Mouse (Mus musculus) spleen, adult 2 months (tissue): Measurements from ENCODE around the gene Cltrn.

Experiments
- CTCF ChIP-seq: fragments of 200-500 bp; IDR thresholded peaks from 2 replicates; pipeline ENCODE4 v1.5.1; 2011; ENCODE audit warnings: mild to moderate bottlenecking, inconsistent platforms; ENCODE audit not compliant: insufficient read depth, insufficient read length, insufficient replicate concordance; ENCODE audit errors: extremely low read depth
- POLR2A ChIP-seq: fragments of 200-500 bp; IDR thresholded peaks from 2 replicates; pipeline ENCODE4 v1.6.1; 2011; ENCODE audit warnings: low read depth, low read length, inconsistent platforms

DNA sequence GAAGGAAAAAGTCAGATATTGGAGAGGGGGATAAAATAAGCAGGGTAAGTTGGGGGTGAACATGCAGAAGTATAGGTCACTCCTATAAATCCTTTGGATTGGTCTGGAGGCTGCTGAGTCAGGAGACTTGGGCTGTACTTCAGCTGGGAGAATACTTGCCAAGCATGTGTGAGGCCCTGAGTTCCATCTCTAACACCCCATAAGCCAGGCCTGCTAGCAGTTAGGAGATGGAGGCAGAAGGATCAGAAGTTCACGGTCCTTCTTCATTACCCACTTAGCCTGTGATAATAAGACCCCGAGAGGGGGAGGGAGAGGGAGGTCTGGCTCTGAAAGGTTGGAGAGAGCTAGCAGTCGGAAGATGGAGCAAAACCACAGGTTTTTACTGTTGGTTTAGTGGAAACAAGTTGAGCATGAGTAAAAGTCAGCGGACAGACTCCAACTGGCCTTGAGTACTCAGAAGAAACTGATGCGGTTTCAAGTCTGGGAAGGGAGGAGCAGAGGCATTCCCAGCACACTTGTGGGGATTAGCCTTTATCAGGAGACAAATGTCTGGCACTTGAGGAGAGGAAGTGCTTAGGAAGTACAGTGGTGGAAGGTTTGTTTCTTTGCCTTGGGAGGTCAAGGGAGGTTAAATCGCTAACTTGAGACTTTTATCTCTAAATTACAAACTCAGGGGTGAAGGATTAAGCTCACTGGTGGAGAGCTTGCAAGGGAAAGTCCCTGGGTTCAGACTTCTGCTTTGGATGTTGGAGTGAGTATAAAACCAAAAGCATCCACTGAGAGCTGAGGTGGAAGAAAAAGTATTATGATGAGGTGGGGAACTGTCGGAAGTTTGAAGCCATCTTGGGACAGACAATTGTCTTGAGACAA lies 3.9 kb downstream of the Cltrn start:
- TF ChIP-seq CTCF (no peak), POLR2A (no peak)
